Mouse (Mus musculus): ENCODE results near the gene Suco.

DNA sequence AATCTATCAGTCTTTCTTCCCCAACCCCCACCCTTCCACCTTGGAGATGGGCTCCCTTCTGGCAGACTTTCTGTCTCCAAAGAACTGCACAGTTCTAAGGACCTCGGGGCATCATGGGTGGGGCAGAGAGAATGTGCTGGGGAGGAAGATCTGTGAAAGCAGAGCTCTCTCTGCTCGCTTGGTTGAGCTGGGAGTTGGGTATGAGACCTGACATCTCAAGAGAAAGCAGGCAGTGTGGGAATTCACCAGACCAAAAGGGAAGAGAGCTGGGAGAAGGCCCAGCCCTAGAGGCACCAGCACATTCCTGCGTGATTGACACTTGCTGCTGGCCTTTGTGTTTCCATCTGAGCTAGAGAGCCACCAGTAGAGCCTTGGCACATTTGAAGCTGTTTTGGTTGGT, 39.6 kb upstream of the Suco start:
- no peak for TF ChIP-seq CTCF (IDR thresholded peaks at IDR 0.05; ENCODE audit: extremely low read depth, insufficient read depth, low read length)
- no peak for TF ChIP-seq POLR2A (IDR thresholded peaks at IDR 0.05; ENCODE audit: extremely low read depth, insufficient read depth, low read length)
